In genomic region chr2:60126292-60126691, GRCm38 (mm10) we compare ENCODE assay signal across 8 mouse cellular contexts.
DNase-seq lines count a peak whose midpoint lies in the region; ATAC-seq and TF ChIP-seq lines count a peak whose summit lies in the region.

No protein-coding gene starts in this region.

- H3K36me3 ChIP-seq in embryonic facial prominence, embryonic 13.5 days = no peaks in the 10 kb centered on the region
- no peaks in the 10 kb centered on the region for H3K36me3 ChIP-seq in intestine, embryonic 15.5 days
- no peaks in the 10 kb centered on the region for H3K36me3 ChIP-seq in neural tube, embryonic 12.5 days

- peaks cover 10% of the 10 kb centered on the region for H3K4me1 ChIP-seq in embryonic facial prominence, embryonic 13.5 days
- peaks cover 7% of the 10 kb centered on the region for H3K4me1 ChIP-seq in intestine, embryonic 15.5 days (replicated peaks)
- H3K4me1 ChIP-seq in neural tube, embryonic 12.5 days = peaks cover 11% of the 10 kb centered on the region
- H3K4me1 ChIP-seq in cerebellum, adult 2 months (ENCODE audit: control insufficient read depth, insufficient read depth, low read length) = peaks cover 8% of the 10 kb centered on the region; the same call in 1 of the 2 replicates

- no peaks in the 10 kb centered on the region for H3K9me3 ChIP-seq in embryonic facial prominence, embryonic 13.5 days
- H3K9me3 ChIP-seq in intestine, embryonic 15.5 days = no peaks in the 10 kb centered on the region
- no peaks in the 10 kb centered on the region for H3K9me3 ChIP-seq in neural tube, embryonic 12.5 days

- TF ChIP-seq CTCF in left cerebral cortex, adult 2 months (IDR thresholded peaks at IDR 0.05) = no peak
- TF ChIP-seq CTCF in cerebellum, adult 2 months (IDR thresholded peaks at IDR 0.05; ENCODE audit: borderline replicate concordance, insufficient read depth, low read depth, low read length) = no peak

- H3K9ac ChIP-seq in embryonic facial prominence, embryonic 13.5 days = peak overlapping the region; percentile 99; the same call in 1 of the 2 replicates
- no peak overlapping the region for H3K9ac ChIP-seq in intestine, embryonic 15.5 days
- no peak overlapping the region for H3K9ac ChIP-seq in neural tube, embryonic 12.5 days

- no peak overlapping the region; the same call in 1 of the 2 replicates for H3K27ac ChIP-seq in left cerebral cortex, adult 2 months
- H3K27ac ChIP-seq in embryonic facial prominence, embryonic 13.5 days = no peak overlapping the region
- no peak overlapping the region for H3K27ac ChIP-seq in intestine, embryonic 15.5 days
- no peak overlapping the region for H3K27ac ChIP-seq in neural tube, embryonic 12.5 days
- H3K27ac ChIP-seq in cerebellum, adult 2 months (ENCODE audit: insufficient read depth, low read length) = no peak overlapping the region

- peak overlapping the region; percentile 90 for H3K4me3 ChIP-seq in left cerebral cortex, adult 2 months
- peak overlapping the region; percentile 87 for H3K4me3 ChIP-seq in embryonic facial prominence, embryonic 13.5 days
- H3K4me3 ChIP-seq in intestine, embryonic 15.5 days (replicated peaks) = peak overlapping the region; percentile 91
- H3K4me3 ChIP-seq in neural tube, embryonic 12.5 days = 0 out of 2 replicates have a peak overlapping the region, but pooled peaks have one; percentile 94
- no peak overlapping the region for H3K4me3 ChIP-seq in cerebellum, adult 2 months (replicated peaks; ENCODE audit: insufficient read depth, low read depth, low read length)

- no peak for TF ChIP-seq POLR2A in cerebellum, adult 2 months (IDR thresholded peaks at IDR 0.05; ENCODE audit: borderline replicate concordance, insufficient read depth, low read length)

- H3K4me2 ChIP-seq in embryonic facial prominence, embryonic 13.5 days = peak overlapping the region; percentile 60
- H3K4me2 ChIP-seq in intestine, embryonic 15.5 days (replicated peaks) = peak overlapping the region; percentile 51
- peak overlapping the region; percentile 62 for H3K4me2 ChIP-seq in neural tube, embryonic 12.5 days (replicated peaks)

- 6% methylated on average over 8 of the region's 8 CpGs for WGBS in embryonic facial prominence, embryonic 13.5 days
- WGBS in intestine, embryonic 15.5 days = 13% methylated on average over 8 of the region's 8 CpGs
- 6% methylated on average over 8 of the region's 8 CpGs for WGBS in neural tube, embryonic 12.5 days
- WGBS in cerebellum, adult 2 months = 34% methylated on average over 8 of the region's 8 CpGs

- no peak for ATAC-seq in embryonic facial prominence, embryonic 13.5 days (ENCODE audit: insufficient number of reproducible peaks, insufficient read depth, low FRiP score, low TSS enrichment, low read depth)
- no peak for ATAC-seq in intestine, embryonic 15.5 days
- no peak for ATAC-seq in neural tube, embryonic 12.5 days (ENCODE audit: low FRiP score, low read depth)

- DNase-seq in left cerebral cortex, adult 2 months (ENCODE audit: extremely low spot score in 1 of 2, low spot score in 2 of 2) = no peak
- DNase-seq in left cerebral cortex, postnatal 36 days (ENCODE audit: low spot score in 2 of 2) = no peak
- no peak for DNase-seq in gastrocnemius, postnatal 36 days
- no peak for DNase-seq in cerebellum, adult 2 months
- DNase-seq in cerebellum, adult 18-20 months = no peak

- intact Hi-C loops in left cerebral cortex, adult 2 months (cut with DNase I) = no loop called here
- intact Hi-C loops in left cerebral cortex, postnatal 36 days (cut with DNase I) = loop anchor here (10.0 kb wide), 1 partner anchor 91 kb away; no protein-coding TSS in a partner anchor
- intact Hi-C loops in gastrocnemius, postnatal 36 days (cut with DNase I) = loop anchor here (5.0 kb wide), 2 partner anchors 89 to 159 kb away; no protein-coding TSS in a partner anchor

- H3K27me3 ChIP-seq in embryonic facial prominence, embryonic 13.5 days = no peaks in the 10 kb centered on the region
- no peaks in the 10 kb centered on the region for H3K27me3 ChIP-seq in intestine, embryonic 15.5 days (replicated peaks)
- H3K27me3 ChIP-seq in neural tube, embryonic 12.5 days (replicated peaks) = no peaks in the 10 kb centered on the region
- no peaks in the 10 kb centered on the region for H3K27me3 ChIP-seq in cerebellum, adult 2 months (ENCODE audit: control insufficient read depth, insufficient read depth, low read length)
